Mouse (Mus musculus) kidney, postnatal 36 days (tissue): ENCODE data around the gene Tmem120a.

ENCODE experiments used
- DNase-seq, 2 experiments: peaks; one replicate each; pipeline ENCODE4 v3.0.0; 2021 to 2022; ENCODE audit warnings: mixed read lengths in 2 of 2

Gene Tmem120a

DNA sequence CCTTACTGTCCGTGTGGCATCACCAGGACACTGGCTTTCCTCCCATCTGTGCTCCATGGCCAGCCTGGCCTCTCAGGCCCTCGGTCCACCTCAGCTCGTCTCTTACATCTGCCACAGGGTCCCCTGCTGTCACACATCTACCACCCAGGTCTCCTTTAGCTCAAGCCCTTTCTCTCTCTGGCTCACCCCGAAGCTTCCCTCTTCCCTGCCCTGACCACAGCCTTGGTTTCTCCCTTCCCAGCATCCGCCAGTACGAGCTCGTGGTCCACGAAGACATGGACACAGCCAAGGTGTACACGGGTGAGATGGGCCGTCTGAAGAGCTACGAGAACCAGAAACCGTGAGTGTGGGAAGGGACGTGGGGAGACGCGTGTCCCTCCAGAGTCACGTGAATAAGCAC is 12.9 kb downstream of the Tmem120a start:
- no peak for DNase-seq

DNA sequence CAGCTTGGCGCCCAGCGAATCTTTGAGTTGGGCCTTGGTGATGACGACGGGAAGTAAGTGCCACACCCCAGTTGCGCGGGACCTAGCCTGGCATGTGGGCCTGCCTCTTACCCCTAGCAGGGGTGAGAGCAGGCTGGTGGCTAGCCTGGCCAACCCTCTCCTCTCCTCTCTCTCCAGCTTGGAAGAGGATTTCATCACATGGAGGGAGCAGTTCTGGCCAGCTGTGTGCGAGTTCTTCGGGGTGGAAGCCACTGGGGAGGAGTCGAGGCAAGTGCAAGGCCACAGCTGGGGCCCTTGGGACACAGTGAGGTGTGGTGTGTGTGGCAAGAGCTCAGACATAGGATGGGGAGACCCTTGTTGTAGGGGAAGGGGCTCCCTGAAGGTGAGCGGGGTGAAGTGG is 13.3 kb downstream of the Tmem120a start:
- DNase-seq, result no peak

DNA sequence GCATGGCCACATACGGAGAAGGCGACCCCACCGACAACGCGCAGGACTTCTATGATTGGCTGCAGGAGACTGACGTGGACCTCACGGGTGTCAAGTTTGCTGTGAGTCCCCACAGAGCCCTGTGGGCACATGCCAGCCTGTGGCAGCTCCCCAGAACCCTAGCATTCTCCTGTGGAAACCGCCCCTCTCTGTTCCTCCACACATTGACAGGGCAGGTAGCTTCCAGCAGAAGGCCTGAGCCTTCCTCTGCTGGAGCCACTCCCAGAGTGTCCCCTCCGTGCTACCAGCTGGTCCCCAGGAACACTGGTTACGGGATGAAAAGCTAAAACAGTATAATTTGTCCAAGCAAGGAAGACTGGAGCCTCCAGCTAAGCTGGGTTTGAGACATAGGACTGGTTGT is 14.0 kb downstream of the Tmem120a start:
- no peak for DNase-seq

DNA sequence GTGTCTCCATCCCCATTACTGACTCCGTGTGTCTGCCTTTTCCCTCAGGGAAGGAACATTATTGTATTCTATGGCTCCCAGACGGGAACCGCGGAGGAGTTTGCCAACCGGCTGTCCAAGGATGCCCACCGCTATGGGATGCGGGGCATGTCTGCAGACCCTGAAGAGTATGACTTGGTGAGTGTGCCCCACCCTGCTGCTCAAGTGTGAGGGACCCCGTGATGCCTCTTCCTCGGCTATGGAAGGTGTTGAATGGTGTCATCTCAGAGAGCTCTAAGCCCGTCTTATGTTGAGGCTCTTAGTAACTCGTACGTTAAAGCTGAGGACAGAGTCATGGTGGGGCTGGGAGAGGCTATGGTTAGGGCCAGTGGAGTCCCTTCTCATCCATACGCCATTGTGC is 14.9 kb downstream of the Tmem120a start:
- DNase-seq, result no peak

DNA sequence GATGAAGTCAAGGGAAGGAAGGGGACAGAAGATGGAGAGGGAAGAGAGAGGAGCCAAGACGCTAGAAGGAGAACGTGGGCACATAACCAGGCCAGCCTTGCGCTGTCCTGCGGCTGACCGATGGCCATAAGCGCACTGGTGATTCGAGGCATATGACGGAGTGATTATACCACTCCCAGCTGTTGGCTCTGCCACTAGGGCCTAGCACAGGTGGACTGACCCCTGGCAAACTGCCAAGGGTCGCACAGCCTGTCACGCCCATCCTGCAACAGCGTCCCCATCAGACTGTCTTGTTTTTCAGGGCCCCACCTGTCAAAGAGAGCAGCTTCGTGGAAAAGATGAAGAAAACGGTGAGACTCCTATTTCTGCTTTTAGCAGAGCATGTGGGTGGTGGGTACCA is 15.9 kb downstream of the Tmem120a start:
- no peak for DNase-seq

DNA sequence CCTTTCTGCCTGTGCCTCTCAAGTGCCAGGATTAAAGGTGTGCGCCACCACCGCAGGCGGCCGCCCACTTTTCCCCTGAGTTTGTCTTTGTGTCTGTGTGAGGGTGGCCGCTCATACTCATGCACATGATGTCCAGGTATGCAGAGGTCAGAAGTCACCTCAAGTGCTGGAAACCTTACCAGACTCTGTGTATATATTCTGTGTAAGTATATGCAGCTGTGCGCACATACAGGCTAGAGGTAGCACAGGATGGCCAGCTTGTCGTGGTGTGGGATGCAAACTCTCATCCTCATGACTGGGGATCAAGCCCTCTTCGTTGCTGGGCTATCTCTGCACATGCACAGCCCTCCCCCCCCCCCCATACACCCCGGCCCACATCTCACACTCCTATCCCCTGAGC is 16.4 kb downstream of the Tmem120a start:
- no peak for DNase-seq

DNA sequence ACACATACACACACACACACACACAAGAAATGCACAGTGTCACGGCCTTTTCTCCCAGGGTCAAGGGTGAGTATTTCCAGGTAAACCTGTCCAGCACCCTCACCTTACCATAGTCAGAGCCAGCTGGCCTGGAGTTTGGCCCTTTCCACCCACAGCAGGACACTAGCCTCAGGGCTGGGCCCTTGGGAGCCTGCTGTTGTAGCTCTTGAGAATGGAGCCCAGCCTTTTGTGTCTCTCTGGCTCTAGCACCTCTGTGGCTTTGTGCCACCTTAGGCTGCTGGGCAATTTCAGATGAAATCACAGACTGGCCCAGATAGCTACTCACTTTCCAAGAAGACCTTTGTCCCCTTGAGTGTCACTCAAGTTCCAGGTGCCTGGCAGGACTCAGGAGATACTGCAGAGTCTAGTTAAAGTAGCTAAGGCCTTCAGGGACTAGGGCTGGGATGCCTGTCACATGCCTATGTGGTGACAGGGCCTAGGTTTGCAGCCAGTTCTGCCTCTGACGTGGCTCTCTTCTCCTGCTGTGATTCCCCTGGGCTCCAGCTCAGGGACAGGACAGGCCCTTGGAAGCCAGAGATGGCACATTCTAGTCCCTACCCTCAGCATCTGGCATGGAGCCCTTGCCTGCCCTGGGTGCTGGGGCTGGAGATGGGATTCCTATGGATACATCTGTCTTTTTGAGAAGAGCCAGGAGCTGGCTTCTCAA is 17.5 kb downstream of the Tmem120a start:
- peak; percentile 53 to 64 for DNase-seq

DNA sequence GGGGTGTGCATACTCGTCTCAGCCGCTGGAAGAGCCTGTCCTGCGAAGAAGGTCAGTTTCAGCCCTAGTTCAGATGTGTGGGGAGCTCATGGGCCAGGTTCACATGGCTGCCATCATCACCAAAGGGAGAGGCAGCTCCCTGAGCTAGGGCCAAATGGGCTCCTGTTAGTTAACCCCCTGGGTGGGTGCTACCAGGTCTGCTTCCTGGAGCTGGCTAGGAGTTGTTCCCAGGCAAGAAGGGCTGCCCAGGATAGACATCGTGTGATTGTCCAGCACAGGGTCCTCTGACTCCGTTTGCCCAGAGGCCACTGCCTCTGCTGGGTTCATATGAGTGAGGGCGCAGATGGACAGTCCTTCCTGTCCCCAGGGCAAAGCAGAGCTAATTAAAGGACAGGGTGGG is 18.3 kb downstream of the Tmem120a start:
- no peak for DNase-seq

DNA sequence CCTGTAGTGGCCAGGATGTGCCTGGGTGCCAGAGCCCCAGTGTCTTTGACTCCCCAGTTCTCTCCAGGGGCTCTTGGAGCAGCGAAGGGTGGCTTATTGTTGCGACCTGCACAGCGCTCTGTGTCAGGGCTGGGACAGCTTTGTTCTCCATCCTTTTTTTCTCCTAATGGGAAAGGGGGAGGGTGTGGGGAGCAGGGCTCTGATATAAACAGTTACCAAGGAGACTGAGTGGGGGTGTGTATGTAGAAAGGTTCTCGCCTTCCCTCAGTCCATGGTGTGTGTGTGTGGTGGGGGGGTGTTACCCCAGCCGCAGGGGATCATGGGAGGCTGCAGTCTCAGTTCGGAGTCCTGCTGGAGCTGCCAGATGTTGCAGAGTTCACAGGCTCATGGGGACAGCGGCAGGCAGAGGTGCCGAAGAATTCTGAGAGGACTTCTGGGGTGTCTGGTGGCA is 18.8 kb downstream of the Tmem120a start:
- peak in 1 of 2 experiments; percentile 54 for DNase-seq

DNA sequence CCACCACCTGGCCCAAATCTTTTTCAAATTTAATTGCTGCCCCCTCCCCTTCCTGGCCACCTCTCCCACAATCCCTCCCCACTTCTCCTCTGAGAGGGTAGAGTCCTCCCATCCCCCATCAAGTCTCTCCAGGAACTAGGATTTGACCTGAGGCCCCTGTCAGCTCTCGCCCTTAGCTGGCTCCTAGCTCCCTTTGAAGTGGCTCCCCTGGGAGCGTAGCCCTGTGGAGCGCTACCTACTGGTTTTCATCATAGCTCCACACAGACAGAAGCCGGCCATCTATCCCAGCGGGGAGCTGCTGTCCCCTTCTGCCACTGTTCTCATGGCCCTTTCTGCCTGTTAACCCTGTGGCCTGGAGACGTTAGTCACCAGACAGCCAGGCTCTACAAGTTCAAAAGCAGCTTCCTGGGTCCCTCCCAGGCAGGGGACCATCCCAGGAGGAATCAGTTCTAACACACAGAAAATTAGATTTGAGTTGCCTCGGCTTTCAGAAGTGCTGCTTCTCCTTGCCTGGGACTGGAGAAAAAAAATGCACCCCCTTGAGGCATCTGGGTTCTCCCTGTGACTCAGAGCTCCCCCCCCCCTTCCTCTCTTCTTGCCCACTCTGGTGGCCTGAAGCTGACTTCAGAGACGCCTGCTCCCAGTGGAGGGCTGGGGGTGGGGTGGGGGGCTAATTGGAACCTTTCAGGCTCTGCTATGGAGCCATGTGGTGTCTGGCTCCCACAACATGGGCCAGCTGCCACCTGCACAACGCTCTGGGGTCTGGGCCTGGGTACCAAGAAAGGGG is 19.5 kb downstream of the Tmem120a start:
- no peak for DNase-seq

DNA sequence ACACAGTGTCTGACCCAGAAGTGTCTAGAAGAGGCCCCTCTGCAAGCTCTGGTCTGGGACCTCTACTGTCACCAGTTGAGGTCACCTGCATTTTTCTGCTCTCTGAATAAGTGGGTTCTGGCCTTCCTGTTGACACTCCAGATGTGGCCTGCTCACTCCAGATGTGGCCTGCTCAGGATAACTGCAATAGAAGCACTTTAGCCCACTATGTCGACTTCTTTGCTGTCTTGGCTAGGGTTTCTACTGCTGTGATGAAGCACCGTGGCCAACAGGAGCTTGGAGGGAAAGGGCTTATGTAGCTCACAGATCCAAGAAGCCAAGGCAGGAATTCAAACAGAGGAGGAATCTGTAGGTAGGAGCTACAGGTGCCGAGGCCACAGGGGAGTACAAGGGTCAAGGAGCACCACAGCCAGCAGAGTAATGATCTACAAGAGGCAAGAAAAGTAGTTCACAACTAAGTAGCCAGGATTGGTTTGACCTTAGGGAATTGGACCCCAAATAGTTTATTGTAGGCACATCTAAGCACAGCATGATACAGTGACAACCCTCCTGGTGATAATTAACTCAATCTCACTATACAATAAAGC is 21.0 kb downstream of the Tmem120a start:
- DNase-seq, result peak; percentile 51 to 71

DNA sequence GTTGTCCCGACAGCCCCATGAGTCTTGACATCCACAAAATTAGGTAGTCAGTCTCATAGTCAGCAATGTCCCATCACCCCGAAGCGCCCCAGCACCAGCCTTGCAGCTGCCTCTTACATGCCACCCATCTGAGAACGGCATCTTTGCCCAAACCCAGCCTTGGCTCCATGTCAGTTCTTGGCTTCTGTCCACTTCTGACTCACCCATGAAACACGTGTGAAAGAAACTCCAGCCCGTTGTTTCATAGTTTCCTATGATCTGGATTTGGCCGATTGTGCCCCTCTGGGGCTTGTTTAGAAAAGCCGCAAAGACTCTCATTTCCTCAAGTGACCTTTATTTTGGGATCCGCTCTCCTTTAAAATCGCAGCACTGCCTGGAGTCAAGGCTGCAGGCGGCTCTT is 22.1 kb downstream of the Tmem120a start:
- DNase-seq, result peak; percentile 47 to 53

DNA sequence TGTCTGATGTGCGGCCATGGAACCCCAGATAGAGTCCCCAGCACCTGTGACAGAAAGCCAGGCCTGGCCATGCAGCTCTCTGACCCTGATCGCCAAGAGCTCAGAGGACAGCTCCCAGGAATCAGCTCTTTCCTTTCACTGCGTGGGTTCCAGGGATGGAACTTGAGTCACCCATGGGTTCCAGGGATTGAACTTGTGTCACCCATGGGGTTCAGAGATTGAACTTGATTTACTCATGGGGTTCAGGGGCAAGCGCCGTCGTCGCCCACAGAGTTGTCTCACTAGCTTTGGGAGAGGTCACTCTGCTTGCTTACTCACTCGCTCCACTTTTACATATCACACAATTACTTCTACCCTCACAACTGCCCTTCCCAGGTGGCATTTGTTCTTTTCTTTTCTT is 23.2 kb downstream of the Tmem120a start:
- DNase-seq, result no peak

DNA sequence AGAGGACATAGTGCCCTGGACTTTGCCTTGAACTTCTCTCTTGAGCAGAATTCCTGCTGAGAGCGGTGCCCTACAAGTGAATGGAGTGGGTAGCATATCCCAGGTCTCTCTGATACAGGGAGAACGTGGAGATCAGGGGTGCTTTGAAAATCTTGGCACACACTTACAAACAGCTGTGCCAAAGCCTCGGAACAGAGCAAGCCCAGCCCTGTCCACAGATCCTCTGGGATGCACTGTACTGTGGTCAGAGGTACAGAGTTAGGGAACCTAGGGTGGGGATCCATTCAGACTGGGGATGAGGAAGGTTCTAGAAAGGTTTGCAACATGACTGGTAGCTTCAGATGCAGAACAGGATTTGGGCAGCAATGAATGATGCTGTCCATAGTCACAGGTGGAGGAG is 24.1 kb downstream of the Tmem120a start:
- no peak for DNase-seq

DNA sequence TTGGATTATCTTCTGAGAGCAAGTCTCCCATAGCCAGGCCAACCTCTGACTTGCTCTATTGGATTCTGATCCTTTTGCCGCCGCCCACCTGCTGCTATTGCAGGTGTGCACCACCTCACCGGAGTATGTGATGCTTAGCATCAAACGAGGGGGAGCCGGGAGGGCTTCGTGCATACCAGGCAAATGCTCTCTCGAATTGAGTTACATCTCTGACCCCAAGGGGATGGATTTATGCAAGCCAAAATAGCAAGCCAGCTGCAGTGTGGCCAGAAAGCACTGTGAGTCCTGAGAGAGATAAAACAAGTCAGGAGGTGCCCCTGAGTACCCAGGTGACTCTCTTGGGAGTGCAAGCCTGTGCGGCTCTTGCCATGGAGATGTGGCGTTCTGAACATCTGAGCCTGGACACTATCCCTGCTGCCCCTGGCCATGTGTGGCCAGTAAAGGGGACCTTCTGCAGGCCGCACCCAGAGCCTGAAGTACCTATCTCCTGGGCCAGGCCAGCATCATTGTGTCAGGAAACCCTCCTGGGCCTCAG is 24.6 kb downstream of the Tmem120a start:
- no peak for DNase-seq

DNA sequence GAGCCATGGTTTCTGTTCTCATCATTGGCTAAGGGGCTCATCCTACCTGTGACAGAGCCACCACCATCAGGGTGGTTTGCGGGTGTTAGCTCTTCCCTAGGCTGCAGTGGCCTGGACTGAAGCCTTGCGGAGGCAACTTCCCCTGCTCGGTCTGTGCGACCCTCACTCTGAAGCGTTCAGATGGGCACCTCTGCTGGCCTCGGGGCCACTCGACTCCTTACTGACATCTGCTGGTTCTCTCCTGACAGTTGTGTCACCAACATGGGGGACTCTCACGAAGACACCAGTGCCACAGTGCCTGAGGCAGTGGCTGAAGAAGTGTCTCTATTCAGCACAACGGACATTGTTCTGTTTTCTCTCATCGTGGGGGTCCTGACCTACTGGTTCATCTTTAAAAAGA is 28.6 kb downstream of the Tmem120a start:
- DNase-seq, result no peak

DNA sequence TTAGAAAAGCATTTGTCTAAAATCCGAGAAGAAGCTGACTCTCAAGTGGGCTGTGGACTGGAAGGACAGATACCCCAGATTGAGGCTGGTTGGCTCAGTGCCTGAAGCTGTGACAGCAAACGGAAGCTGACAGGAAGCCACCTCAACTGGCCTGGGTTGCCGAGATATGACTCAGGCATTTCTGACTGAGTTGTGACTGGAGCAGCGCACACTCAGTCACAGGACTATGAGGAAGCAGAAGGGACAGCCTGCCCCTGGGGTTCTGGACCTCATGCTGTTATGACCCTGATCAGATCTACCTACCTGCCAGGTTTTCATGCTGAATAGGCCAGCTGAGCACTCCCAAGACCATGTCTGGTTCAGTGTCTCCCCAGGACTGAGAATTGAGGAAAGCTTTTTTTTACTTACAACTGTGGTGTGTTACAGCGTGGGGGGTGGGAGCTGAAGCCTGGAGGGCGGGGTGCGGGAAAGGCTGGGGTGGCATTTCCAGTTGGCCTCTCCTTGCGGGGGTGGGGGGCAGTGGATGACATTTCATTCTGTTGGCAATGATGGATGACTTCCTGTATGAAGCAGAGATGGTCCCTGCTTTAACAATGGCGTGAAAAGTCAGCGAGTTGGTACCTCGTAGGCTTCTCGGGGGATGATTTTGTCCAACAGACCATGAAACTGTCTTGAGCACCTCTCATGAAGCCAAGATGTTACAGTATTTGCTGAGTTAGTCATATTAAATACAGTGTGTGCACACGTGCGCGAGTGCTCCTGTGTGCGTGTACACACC is 30.6 kb downstream of the Tmem120a start:
- DNase-seq, result peak; percentile 82 to 88

DNA sequence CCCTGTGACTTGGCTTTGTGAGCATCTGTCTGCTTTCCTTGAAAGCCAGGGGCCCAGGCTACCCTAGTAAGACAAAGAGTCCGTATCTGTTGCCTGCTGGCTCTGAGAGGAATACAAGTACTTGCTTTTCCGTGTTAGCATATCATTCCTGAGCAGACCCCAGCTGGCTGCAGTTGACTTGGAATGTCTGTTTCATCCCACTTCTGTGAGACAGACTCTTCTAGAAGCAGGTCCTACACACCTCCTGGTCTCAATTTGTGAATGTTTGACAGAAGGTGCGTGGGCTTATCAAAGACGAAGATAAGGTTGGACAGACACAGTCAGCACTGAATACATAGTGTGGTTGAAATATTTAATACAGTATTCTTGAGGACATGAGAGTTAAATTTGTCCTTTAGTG is 31.4 kb downstream of the Tmem120a start:
- no peak for DNase-seq

DNA sequence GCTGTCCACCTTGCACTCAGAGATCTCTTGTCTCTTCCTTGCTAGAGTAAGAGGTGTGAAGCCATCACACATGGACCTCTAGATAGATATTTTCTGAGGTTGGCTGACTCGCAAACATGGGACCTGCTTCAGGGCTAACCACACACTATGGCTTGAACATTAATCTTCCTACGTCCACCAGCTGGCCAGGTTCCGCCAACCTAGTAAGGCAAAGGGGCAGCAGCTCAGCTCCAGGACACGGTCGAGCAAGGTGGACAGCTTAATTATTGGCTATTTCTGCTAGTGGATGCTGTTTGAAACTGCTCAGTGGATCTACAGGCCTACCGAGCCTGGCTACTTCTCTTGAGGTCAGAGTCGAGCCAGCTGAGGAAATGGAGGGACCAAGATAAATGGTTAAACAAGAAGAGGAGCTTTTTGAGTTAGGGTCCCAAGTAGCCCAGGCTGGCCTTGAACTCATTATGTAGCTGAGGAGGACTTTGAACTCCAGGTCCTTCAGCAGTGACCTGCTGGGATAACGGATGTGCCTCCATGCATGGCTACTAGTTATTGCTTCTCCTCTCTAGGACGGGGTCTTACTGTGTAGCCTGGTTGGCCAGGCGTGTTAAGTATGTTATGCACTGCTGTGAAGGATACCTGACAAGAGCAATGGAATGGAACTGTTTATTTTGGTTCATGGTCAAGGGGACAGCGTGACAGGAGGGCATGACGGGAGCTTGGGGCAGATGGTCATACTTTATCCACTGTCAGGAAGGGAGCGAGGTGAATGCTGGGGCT is 32.5 kb downstream of the Tmem120a start:
- peak; percentile 75 to 87 for DNase-seq

DNA sequence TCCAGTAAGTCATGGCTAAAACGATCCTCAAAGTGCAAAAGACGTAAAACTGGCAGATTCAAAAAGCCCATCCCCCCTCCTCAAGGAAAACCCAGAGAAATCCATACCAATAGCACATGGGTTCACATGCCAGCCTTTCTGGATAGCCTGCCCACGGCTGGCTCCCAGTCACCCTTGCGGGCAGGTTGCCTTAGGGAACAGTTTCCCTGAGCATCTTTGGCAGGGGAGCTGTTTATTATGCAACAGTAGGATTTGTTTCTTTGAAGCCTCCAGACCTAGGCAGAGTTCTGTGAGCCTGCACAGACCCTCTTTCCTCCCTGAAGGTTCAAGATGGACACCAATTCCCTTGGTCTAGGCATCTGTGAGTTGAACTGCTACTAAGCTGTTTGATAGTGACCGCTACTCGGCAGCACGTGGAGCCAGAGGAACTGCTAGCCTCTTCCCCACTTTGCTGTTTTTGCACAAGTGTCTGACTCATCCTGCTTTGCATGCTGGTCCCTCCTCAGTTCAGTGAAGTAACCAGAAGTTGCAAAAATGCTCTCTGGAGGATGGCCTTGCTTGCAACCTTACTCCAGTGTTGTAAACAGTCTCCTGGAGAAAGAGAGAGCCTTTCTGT is 33.5 kb downstream of the Tmem120a start:
- DNase-seq, result no peak

DNA sequence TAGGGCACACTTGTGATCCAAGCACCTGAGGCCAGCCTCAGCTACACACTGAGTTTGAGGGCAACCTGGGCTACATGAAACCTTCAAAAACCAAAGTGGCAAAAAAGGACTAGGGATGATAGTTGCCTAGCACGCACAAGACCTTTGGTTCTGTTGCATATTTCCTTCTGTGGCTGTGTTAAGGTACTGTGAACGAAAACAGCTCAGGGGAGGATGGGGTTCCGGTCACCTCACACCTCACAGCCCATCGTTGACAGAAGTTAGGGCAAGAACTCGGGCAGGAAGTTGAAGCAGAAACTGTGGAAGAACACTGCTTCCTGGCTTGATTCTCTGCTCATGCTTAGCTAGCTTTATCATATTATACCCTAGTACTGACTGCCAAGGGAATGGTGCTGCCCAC is 34.5 kb downstream of the Tmem120a start:
- no peak for DNase-seq

DNA sequence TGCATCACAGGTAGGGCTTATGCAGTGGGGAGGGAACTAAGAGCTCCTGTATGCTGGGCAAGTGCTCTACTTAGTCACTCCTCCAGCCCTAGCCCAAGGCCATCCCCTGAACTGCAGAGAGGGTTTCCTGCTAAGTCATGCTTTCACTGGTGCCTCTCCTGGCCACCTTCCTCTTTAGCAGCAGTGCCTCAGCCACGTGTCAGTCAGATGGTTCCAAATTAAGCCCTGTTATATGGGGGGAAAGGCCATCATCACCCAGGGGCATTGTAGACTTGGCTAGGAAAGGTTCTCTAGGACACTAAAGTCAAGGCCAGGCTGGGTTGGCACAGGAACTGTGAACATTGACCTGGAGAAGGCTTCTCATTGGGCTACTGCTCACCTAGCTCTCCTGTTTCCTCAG is 36.4 kb downstream of the Tmem120a start:
- peak; percentile 82 to 93 for DNase-seq
